Comparison of ENCODE assay signal across 8 mouse cellular contexts in genomic region chr4:134632131-134632711, GRCm38 (mm10).
DNase-seq lines count a peak whose midpoint lies in the region; ATAC-seq lines count a peak whose summit lies in the region.

No protein-coding gene starts in this region.

- DNase-seq in Muller cell, postnatal 12 days (ENCODE audit: inconsistent ontology term) = peak; percentile 84
- DNase-seq in adrenal gland, postnatal 25 days = peak; percentile 39
- peak; percentile 74 for DNase-seq in gastrocnemius, adult 18-20 months (ENCODE audit: low spot score)
- DNase-seq in liver = peak; percentile 38
- no peak for DNase-seq in frontal cortex, postnatal 36 days (ENCODE audit: low spot score in 2 of 2)

- no peak overlapping the region for H3K4me3 ChIP-seq in hindbrain, embryonic 12.5 days
- no peak overlapping the region for H3K4me3 ChIP-seq in midbrain, embryonic 16.5 days (ENCODE audit: low read depth, low read length)

- no peaks in the 10 kb centered on the region for H3K9me3 ChIP-seq in hindbrain, embryonic 12.5 days (replicated peaks)
- no peaks in the 10 kb centered on the region for H3K9me3 ChIP-seq in midbrain, embryonic 16.5 days (replicated peaks; ENCODE audit: control insufficient read depth, low read length, poor library complexity, severe bottlenecking)

- 0 out of 2 replicates have a peak overlapping the region, but pooled peaks have one; percentile 6 for H3K4me2 ChIP-seq in hindbrain, embryonic 12.5 days (replicated peaks)
- H3K4me2 ChIP-seq in midbrain, embryonic 16.5 days (ENCODE audit: low read length) = no peak overlapping the region

- H3K36me3 ChIP-seq in hindbrain, embryonic 12.5 days = no peaks in the 10 kb centered on the region
- H3K36me3 ChIP-seq in midbrain, embryonic 16.5 days (ENCODE audit: control insufficient read depth, insufficient read depth, low read length) = no peaks in the 10 kb centered on the region

- H3K27me3 ChIP-seq in hindbrain, embryonic 12.5 days = peaks cover 5% of the 10 kb centered on the region
- H3K27me3 ChIP-seq in midbrain, embryonic 16.5 days (ENCODE audit: control insufficient read depth, insufficient read depth, low read depth, low read length) = no peaks in the 10 kb centered on the region

- H3K4me1 ChIP-seq in hindbrain, embryonic 12.5 days = peaks cover 46% of the 10 kb centered on the region
- H3K4me1 ChIP-seq in midbrain, embryonic 16.5 days (ENCODE audit: control insufficient read depth, insufficient read depth, low read length) = peaks cover 15% of the 10 kb centered on the region

- peak; percentile 54; the same call in 1 of the 2 replicates for ATAC-seq in hindbrain, embryonic 12.5 days (ENCODE audit: low FRiP score)
- peak; percentile 53; the same call in 1 of the 2 replicates for ATAC-seq in midbrain, embryonic 16.5 days
- no peak for ATAC-seq in activated CD4-positive, CD25-positive, alpha-beta regulatory T cell, adult 4 months

- 0 out of 2 replicates have a peak overlapping the region, but pooled peaks have one; percentile 32 for H3K9ac ChIP-seq in hindbrain, embryonic 12.5 days
- H3K9ac ChIP-seq in midbrain, embryonic 16.5 days (ENCODE audit: low read depth, low read length) = peak overlapping the region; percentile 41; the same call in 1 of the 2 replicates

- 22% methylated on average over 13 of the region's 13 CpGs for WGBS in hindbrain, embryonic 12.5 days
- WGBS in midbrain, embryonic 16.5 days = 23% methylated on average over 13 of the region's 13 CpGs

- H3K27ac ChIP-seq in hindbrain, embryonic 12.5 days = peak overlapping the region; percentile 75
- H3K27ac ChIP-seq in midbrain, embryonic 16.5 days (ENCODE audit: low read length) = peak overlapping the region; percentile 58

Comparison
In these comparisons a context has a peak if more than half of its experiments do, and no peak if none do; other contexts are left out.
1. DNase-seq: peak in Muller cell, postnatal 12 days (single experiment), adrenal gland, postnatal 25 days (single experiment), gastrocnemius, adult 18-20 months (single experiment) and liver (single experiment); none in frontal cortex, postnatal 36 days (0 of 2).